Mouse (Mus musculus) hindbrain, postnatal 0 days (tissue): ENCODE data around the gene Cirbp. TPM values are rescaled to one million over a fixed set of nuclear protein-coding genes. Genes with fewer than 3 reads are reported as not detected.

Source experiments
- ATAC-seq: fragments of 200-750 bp; cut with Nextera tagmentation; 2 replicates; pipeline ENCODE4 v1.8.0; 2017; ENCODE audit warnings: mild to moderate bottlenecking, moderate TSS enrichment, moderate library complexity
- DNase-seq: peaks from one replicate; pipeline ENCODE4 v3.0.0-alpha.2; 2015; ENCODE audit warnings: low spot score
- H3K27ac ChIP-seq: fragments of 300-500 bp; sonication (generic); 2 replicates; pipeline ENCODE4 v1.5.1; 2014; ENCODE audit warnings: mild to moderate bottlenecking
- H3K27me3 ChIP-seq: fragments of 300-500 bp; sonication (generic); 2 replicates; pipeline ENCODE4 v1.6.1; 2014; ENCODE audit warnings: low read length, mixed read lengths; ENCODE audit not compliant: insufficient read depth
- H3K36me3 ChIP-seq: fragments of 300-500 bp; sonication (generic); 2 replicates; pipeline ENCODE4 v1.6.1; 2014; ENCODE audit warnings: low read length, mixed read lengths; ENCODE audit not compliant: insufficient read depth
- H3K4me1 ChIP-seq: fragments of 300-500 bp; sonication (generic); 2 replicates; pipeline ENCODE4 v1.6.1; 2014; ENCODE audit warnings: antibody characterized with exemption, low read length, mixed read lengths; ENCODE audit not compliant: insufficient read depth
- H3K4me2 ChIP-seq: fragments of 300-500 bp; sonication (generic); 2 replicates; pipeline ENCODE4 v1.6.1; 2014; ENCODE audit warnings: low read depth, mild to moderate bottlenecking, low read length, moderate library complexity, mixed read lengths
- H3K4me3 ChIP-seq: fragments of 300-500 bp; sonication (generic); 2 replicates; pipeline ENCODE4 v1.5.1; 2014; ENCODE audit warnings: low read length
- H3K9ac ChIP-seq: fragments of 300-500 bp; sonication (generic); replicated peaks from 2 replicates; pipeline ENCODE4 v1.6.1; 2014; ENCODE audit warnings: mild to moderate bottlenecking, low read length, moderate library complexity, mixed read lengths
- H3K9me3 ChIP-seq: fragments of 300-500 bp; sonication (generic); 2 replicates; pipeline ENCODE4 v1.6.1; 2016; ENCODE audit warnings: low read length, mixed read lengths
- CTCF ChIP-seq: IDR thresholded peaks from 2 replicates; pipeline ENCODE4 v1.5.1; 2016; ENCODE audit warnings: antibody characterized with exemption, control low read depth, low read depth
- WGBS: fragments of 180-500 bp; shearing (Covaris S2); extraction: QIAGEN DNeasy Blood & Tissue Kit; methylation state at CpG from one replicate; pipeline ENCODE4 v1.1.7; 2014; 5-methylcytosine and 5-hydroxymethylcytosine counted together
- polyA plus RNA-seq: library from polyadenylated mRNA; unstranded; fragments of >200 nt; fragmentation: Nextera tagmentation; extraction: Ambion mirVana; gene quantifications from 2 replicates; pipeline ENCODE4 v1.2.1, GENCODE M21; 2015
- total RNA-seq: library from RNA; depleted of rRNA; stranded (reverse); fragments of >200 nt; gene quantifications from 2 replicates; pipeline ENCODE4 v1.2.3, GENCODE M21; 2014

Cirbp gene
- total and polyA plus RNA-seq, 2 experiments from 2014 or later, result 257 to 730 TPM

DNA sequence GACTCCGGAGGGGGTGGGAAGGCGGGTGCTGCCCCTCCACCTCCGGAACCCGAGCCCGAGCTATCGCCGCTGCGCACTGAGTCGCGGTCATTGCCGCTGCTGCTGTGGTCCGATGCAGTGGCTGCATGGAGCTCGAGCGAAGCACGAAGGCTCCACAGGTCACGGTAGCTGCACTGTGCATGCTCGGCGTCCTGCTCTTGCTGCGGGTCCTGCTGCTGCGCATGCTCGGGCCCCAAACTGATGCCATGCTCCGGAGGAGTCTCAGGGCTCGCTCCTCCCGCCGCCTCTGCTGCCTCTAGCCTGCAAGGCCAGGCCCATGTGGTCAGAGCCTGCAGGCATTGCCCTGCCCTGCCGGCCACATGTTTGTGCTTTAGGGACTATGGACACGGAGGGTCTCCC is 33.8 kb upstream of the Cirbp start:
- Histone ChIP-seq H3K9me3 (no peaks in the 10 kb centered on the region), H3K4me3 (no peak overlapping the region), H3K27me3 (no peaks in the 10 kb centered on the region), H3K4me2 (0 out of 2 replicates have a peak overlapping the region, but pooled peaks have one; percentile 16), H3K4me1 (peaks cover 9% of the 10 kb centered on the region), H3K27ac (peak overlapping the region; percentile 67), H3K36me3 (peaks cover 62% of the 10 kb centered on the region), H3K9ac (no peak overlapping the region)
- DNase-seq (peak; percentile 58), ATAC-seq (peak; percentile 22)
- 28% methylated on average over 27 of the region's 27 CpGs for WGBS
- no peak for TF ChIP-seq CTCF

DNA sequence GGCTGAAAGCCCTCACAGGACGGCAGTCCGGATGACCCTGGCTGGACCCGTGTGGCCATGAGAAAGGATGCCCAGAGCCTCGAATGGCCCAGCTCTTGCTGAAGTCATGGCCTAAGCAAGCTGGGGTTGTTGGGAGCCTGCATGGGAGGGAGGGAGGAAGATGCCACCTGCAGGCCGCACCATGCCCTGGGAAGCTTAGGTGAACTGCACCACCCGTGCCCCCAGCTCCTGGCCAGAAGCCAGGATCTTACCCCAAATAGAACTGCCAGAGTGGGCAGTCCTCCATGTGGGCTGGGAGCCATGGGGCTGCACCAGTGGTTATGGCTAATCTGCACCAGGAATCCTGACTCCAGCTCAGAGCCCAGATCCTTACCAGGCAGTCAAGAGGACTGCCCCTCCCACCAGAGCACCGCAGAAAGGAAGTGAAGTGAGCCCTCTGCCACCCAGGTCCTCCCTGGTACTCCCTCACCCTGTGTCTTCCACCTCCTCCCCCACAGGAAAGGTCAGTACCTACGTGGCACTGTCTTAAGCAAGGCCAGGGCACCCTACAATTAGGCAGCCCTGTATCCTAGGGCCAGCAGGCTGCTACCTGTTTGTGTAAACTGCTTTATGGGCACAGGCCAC is 32.4 kb upstream of the Cirbp start:
- TF ChIP-seq CTCF, result peak; percentile 27; the same call in 1 of the 2 replicates
- peak; percentile 39 for DNase-seq

DNA sequence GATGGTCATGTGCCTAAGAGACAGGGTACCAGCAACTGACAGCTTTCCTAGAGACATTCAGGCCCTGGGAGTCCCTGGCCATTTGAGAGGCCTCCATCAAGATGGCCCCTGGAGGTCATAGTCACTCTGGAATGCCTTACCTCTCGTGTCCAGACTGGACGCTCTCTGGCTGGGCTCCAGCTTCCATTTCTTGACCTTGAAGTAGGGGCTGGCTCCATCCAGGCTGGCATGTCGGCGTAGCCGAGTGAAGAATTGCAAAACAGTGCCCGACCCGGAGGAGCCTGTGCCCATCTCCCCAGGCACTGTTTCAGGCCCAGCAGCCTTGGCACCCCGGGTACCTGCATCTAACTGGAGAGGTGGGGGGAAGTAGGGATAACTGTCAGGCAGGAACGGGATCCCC is 31.4 kb upstream of the Cirbp start:
- Histone ChIP-seq H3K4me1 (peaks cover 14% of the 10 kb centered on the region), H3K9ac (no peak overlapping the region), H3K27ac (no peak overlapping the region), H3K9me3 (no peaks in the 10 kb centered on the region), H3K4me2 (no peak overlapping the region), H3K36me3 (peaks cover 41% of the 10 kb centered on the region), H3K27me3 (no peaks in the 10 kb centered on the region), H3K4me3 (no peak overlapping the region)
- ATAC-seq, result no peak
- WGBS, result 85% methylated on average over 9 of the region's 9 CpGs
- no peak for DNase-seq
- TF ChIP-seq CTCF, result no peak

More for the DNA sequence above, 32.4 kb upstream of the Cirbp start:
- Histone ChIP-seq H3K4me2 (no peak overlapping the region), H3K27me3 (no peaks in the 10 kb centered on the region), H3K27ac (no peak overlapping the region), H3K9ac (no peak overlapping the region), H3K36me3 (peaks cover 50% of the 10 kb centered on the region), H3K4me3 (no peak overlapping the region), H3K9me3 (no peaks in the 10 kb centered on the region), H3K4me1 (peaks cover 14% of the 10 kb centered on the region)
- ATAC-seq, result no peak
- 62% methylated on average over 8 of the region's 8 CpGs for WGBS

DNA sequence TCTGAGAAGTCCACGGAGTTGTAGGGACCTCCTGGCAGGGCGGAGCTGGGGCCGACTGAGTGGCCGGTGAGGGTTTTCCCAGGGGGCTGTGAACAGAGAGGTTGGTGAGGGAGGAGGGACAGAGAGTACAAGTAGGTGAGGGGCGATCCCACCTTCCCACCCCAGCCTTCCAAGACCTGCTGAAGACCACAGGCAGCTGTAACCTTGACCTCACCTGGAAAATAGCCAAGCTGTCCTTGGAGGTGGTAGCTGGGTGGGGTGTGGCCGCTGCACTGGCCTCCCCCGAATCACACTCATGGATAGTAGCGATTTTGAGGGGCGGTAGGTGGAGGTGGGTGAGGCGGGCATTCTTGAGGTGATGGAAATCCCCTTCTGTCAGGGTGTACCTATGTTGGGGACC is 30.6 kb upstream of the Cirbp start:
- no peak for TF ChIP-seq CTCF

DNA sequence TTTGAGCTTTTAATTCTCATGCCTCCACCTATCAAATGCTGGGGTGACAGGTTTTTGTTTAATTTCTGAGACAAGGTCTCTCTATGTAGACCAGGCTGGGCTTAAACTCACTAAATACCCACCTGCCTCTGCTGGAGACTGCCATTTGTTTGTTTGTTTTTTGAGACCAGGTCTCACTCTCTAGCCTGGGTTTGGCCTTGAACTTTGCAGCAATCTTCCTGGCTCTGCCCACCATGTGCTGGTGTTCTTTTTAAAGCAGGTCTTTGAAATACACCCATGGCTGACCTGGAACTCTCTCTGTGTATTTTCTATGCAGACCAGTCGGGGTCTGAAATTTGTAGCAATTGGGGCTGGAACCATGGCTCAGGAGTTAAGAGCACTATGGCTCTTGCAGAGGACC is 30.1 kb upstream of the Cirbp start:
- Histone ChIP-seq H3K27ac (no peak overlapping the region), H3K36me3 (peaks cover 33% of the 10 kb centered on the region), H3K27me3 (no peaks in the 10 kb centered on the region), H3K9ac (0 out of 2 replicates have a peak overlapping the region, but pooled peaks have one; percentile 6), H3K4me2 (no peak overlapping the region), H3K4me3 (no peak overlapping the region), H3K4me1 (peaks cover 14% of the 10 kb centered on the region), H3K9me3 (no peaks in the 10 kb centered on the region)
- 97% methylated on average over 1 of the region's 1 CpGs for WGBS
- DNase-seq (no peak), ATAC-seq (no peak)
- TF ChIP-seq CTCF, result no peak

More for the DNA sequence above, 30.6 kb upstream of the Cirbp start:
- H3K4me1 ChIP-seq, result peaks cover 14% of the 10 kb centered on the region
- no peak overlapping the region for H3K9ac ChIP-seq
- no peak overlapping the region for H3K4me3 ChIP-seq
- ATAC-seq (no peak), DNase-seq (no peak)
- WGBS, result 83% methylated on average over 10 of the region's 10 CpGs
- no peaks in the 10 kb centered on the region for H3K27me3 ChIP-seq
- no peaks in the 10 kb centered on the region for H3K9me3 ChIP-seq
- peaks cover 35% of the 10 kb centered on the region for H3K36me3 ChIP-seq
- H3K4me2 ChIP-seq, result no peak overlapping the region
- no peak overlapping the region for H3K27ac ChIP-seq

GRCm38 (mm10) chr10:80136179-80136951 is 29.4 kb upstream of the Cirbp start:
- no peaks in the 10 kb centered on the region for H3K9me3 ChIP-seq
- 17% methylated on average over 45 of the region's 49 CpGs for WGBS
- peak overlapping the region; percentile 86 for H3K9ac ChIP-seq
- H3K27ac ChIP-seq, result peak overlapping the region; percentile 97
- peak overlapping the region; percentile 91 for H3K4me2 ChIP-seq
- ATAC-seq (no peak), DNase-seq (no peak)
- peak overlapping the region; percentile 76 for H3K4me3 ChIP-seq
- no peaks in the 10 kb centered on the region for H3K27me3 ChIP-seq
- peaks cover 33% of the 10 kb centered on the region for H3K36me3 ChIP-seq
- TF ChIP-seq CTCF, result no peak
- peaks cover 19% of the 10 kb centered on the region for H3K4me1 ChIP-seq
